Mouse (Mus musculus) heart, embryonic 10.5 days (tissue): ENCODE measurements around the gene H2-M11. TPM values are rescaled to one million over a fixed set of nuclear protein-coding genes. Genes with fewer than 3 reads are reported as not detected.

Experiments used
- DNase-seq: peaks from one replicate; pipeline ENCODE4 v3.0.0-alpha.2; 2017; ENCODE audit warnings: low spot score
- H3K27ac ChIP-seq: fragments of 300-500 bp; sonication (generic); 2 replicates; pipeline ENCODE4 v1.5.1; 2016; ENCODE audit warnings: mild to moderate bottlenecking
- H3K27me3 ChIP-seq: fragments of 300-500 bp; sonication (generic); 2 replicates; pipeline ENCODE4 v1.6.1; 2016; ENCODE audit warnings: mild to moderate bottlenecking; ENCODE audit not compliant: poor library complexity, insufficient read depth, severe bottlenecking
- H3K36me3 ChIP-seq: fragments of 300-500 bp; sonication (generic); 2 replicates; pipeline ENCODE4 v1.6.1; 2016; ENCODE audit warnings: mild to moderate bottlenecking, moderate library complexity
- H3K4me1 ChIP-seq: fragments of 300-500 bp; sonication (generic); 2 replicates; pipeline ENCODE4 v1.6.1; 2016; ENCODE audit warnings: mild to moderate bottlenecking
- H3K4me3 ChIP-seq: fragments of 300-500 bp; sonication (generic); 2 replicates; pipeline ENCODE4 v1.5.1; 2016; ENCODE audit warnings: mild to moderate bottlenecking, moderate library complexity
- H3K9me3 ChIP-seq: fragments of 300-500 bp; sonication (generic); 2 replicates; pipeline ENCODE4 v1.6.1; 2016; ENCODE audit warnings: mild to moderate bottlenecking, moderate library complexity
- WGBS: fragments of 180-500 bp; shearing (Covaris S2); methylation state at CpG from one replicate; pipeline ENCODE4 v1.1.7; 2016; 5-methylcytosine and 5-hydroxymethylcytosine counted together
- polyA plus RNA-seq: library from polyadenylated mRNA; unstranded; fragments of >200 nt; fragmentation: Nextera tagmentation; extraction: Ambion mirVana; gene quantifications from 2 replicates; pipeline ENCODE4 v1.2.1, GENCODE M21; 2016

Gene H2-M11
- polyA plus RNA-seq = not detected in 2 replicates

DNA sequence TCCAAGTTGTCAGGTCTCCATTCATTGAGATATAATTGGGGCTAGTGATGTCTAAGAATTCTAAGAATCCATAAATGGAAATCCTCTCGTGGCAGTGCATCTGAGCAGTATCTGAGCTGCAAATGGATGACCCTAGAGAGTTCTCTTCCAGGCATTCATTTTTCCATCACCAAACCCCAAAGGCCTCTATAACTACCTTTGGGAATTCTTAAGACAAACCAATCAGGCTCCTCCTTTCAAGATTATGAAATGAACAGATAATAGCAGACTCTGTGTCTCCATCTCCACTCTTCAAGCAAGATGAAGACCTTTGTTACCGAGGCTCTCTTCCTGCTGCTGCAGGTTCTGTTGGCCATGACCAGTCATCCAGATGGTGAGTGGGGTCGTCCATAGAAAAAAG, at the start of gene H2-M11:
Gene H2-M11, plus strand, starts transcription at position 301 of the 400 bp plus-strand sequence.
- H3K36me3 ChIP-seq = no peaks in the 10 kb centered on the region
- no peak within 1 kb of the TSS for H3K27ac ChIP-seq
- 59% methylated on average over 3 of the region's 3 CpGs for WGBS
- no peak for DNase-seq
- H3K4me3 ChIP-seq = no peak within 1 kb of the TSS
- no peaks in the 10 kb centered on the region for H3K9me3 ChIP-seq
- no peaks in the 10 kb centered on the region for H3K27me3 ChIP-seq
- no peaks in the 10 kb centered on the region for H3K4me1 ChIP-seq

DNA sequence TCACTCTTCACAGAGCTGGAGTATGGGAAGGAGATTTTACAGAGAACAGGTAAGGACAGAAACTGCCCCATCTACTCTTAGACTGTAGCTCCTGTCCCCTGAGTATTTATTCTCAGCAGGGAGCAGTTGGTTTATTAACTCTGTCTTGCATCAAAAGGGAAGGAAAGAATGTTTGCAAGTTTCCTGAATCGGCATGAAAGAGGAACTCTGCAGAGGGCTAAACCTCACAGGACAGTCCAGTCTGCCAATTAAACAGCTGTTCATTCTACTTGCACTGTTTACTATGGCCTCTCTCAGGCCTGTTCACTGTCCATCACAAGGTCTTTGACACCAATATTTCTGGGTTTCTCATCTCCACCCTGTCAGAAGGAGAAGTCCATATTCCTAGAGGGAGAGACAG, 46.4 kb upstream of the H2-M11 start:
- WGBS = 67% methylated on average over 1 of the region's 1 CpGs
- Histone ChIP-seq H3K36me3 (no peaks in the 10 kb centered on the region), H3K9me3 (no peaks in the 10 kb centered on the region), H3K27ac (no peak overlapping the region), H3K4me3 (no peak overlapping the region), H3K27me3 (no peaks in the 10 kb centered on the region), H3K4me1 (no peaks in the 10 kb centered on the region)
- no peak for DNase-seq

DNA sequence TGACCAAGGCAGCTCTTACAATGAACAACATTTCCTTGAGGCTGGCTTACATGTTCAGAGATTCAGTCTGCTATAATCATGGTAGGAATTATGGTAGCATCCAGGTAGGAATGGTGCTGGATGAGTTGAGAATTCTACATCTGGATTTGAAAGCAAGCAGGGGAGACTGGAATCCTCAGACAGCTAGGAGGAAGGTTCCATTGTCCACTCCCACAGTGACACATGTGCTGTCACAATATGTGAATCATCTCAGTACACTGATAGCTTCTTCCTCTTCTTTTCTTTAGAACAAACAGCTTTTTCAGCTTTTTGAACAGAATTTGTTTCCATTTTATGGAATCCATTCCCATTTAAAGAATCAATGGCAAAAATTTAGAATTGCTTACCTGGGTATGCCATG, 43.0 kb upstream of the H2-M11 start:
- Histone ChIP-seq H3K9me3 (no peaks in the 10 kb centered on the region), H3K27me3 (no peaks in the 10 kb centered on the region), H3K4me1 (no peaks in the 10 kb centered on the region), H3K27ac (no peak overlapping the region), H3K4me3 (no peak overlapping the region), H3K36me3 (no peaks in the 10 kb centered on the region)
- no peak for DNase-seq

Other genes starting within 250 kb of the H2-M11 start
- gene H2-M10.1, start 220.9 kb upstream of the H2-M11 start, polyA plus RNA-seq = not detected in 2 replicates
- gene H2-M10.3, start 178.7 kb upstream of the H2-M11 start, polyA plus RNA-seq = not detected in 2 replicates
- gene H2-M10.4, start 84.7 kb upstream of the H2-M11 start, polyA plus RNA-seq = not detected in 2 replicates
- not detected in 2 replicates for gene H2-M9, start 95.6 kb downstream of the H2-M11 start, polyA plus RNA-seq
- not detected in 2 replicates for gene H2-M1, start 125.1 kb downstream of the H2-M11 start, polyA plus RNA-seq
- not detected in 2 replicates for gene H2-M10.5, start 225.8 kb downstream of the H2-M11 start, polyA plus RNA-seq